Mouse (Mus musculus): ENCODE measurements at regions not wholly inside any gene's neighbourhood (a gene's known extent, or its start where the extent isn't known, plus 50 kb on each side); places are given as distances from the start of the nearest gene placed in this dataset.

- Histone ChIP-seq H3K4me3 (ENCODE audit: low read depth, low read length) (no peak overlapping the region), H3K9ac (ENCODE audit: low read depth, low read length) (no peak overlapping the region), H3K4me1 (ENCODE audit: control insufficient read depth, insufficient read depth, low read length) (peaks cover 4% of the 10 kb centered on the region), H3K27me3 (ENCODE audit: control insufficient read depth, insufficient read depth, low read depth, low read length) (no peaks in the 10 kb centered on the region), H3K27ac (ENCODE audit: low read length) (no peak overlapping the region), H3K9me3 (replicated peaks; ENCODE audit: control insufficient read depth, low read length, poor library complexity, severe bottlenecking) (no peaks in the 10 kb centered on the region), H3K4me2 (ENCODE audit: low read length) (no peak overlapping the region), H3K36me3 (ENCODE audit: control insufficient read depth, insufficient read depth, low read length) (no peaks in the 10 kb centered on the region)
- WGBS, result 60% methylated on average over 5 of the region's 5 CpGs
- no peak for ATAC-seq
Measured at GRCm38 (mm10) chr12:107811231-107811630, 192.2 kb downstream of the Bcl11b start.

DNA sequence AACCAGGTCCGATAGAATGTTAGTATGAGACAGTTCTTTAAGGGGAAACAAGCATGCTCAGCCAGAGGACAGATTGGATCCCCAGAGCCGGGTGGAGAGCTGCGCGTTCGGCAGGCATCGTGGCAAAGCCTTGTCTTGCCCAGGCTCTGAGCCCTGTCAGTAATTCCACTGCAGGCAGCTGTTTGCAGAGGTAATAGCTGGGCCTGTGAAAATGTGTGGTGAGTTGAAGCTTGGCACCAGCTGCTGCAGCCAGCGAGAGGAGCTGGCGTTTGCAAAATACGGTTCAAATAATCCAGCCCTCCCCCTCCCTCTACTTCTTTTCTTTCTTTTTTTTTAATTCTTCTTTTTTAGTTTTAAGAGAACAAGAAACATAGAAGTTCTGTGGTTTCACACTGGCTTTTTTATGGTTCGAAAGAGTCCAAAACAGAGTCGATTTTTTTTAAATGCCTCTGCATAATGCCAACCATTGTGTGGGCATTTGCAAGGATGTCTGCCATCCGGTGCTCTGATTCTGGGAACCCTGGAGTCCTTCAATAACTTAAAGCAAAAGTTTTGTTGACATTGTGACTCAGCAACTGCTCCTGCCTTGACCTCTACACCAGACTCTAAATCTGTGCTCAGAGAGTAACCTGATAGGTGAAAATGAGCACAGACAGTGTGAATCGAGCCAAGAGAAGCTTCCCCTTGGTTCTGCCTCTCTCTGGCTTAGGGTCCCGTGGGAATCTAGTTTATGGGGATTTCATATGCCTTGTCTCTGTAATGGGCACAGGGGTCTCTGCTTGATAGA lies 190.7 kb downstream of the Bcl11b start:
- H3K9me3 ChIP-seq (replicated peaks; ENCODE audit: control insufficient read depth, low read length, poor library complexity, severe bottlenecking), result no peaks in the 10 kb centered on the region
- H3K27me3 ChIP-seq (ENCODE audit: control insufficient read depth, insufficient read depth, low read depth, low read length), result no peaks in the 10 kb centered on the region
- peaks cover 4% of the 10 kb centered on the region for H3K4me1 ChIP-seq (ENCODE audit: control insufficient read depth, insufficient read depth, low read length)
- no peak for ATAC-seq
- WGBS, result 62% methylated on average over 14 of the region's 14 CpGs
- no peak overlapping the region for H3K9ac ChIP-seq (ENCODE audit: low read depth, low read length)
- no peak overlapping the region for H3K4me2 ChIP-seq (ENCODE audit: low read length)
- no peak overlapping the region for H3K27ac ChIP-seq (ENCODE audit: low read length)
- no peak overlapping the region for H3K4me3 ChIP-seq (ENCODE audit: low read depth, low read length)
- H3K36me3 ChIP-seq (ENCODE audit: control insufficient read depth, insufficient read depth, low read length), result no peaks in the 10 kb centered on the region

- 90% methylated on average over 7 of the region's 7 CpGs for WGBS
- Histone ChIP-seq H3K27ac (ENCODE audit: low read length) (no peak overlapping the region), H3K9ac (ENCODE audit: low read depth, low read length) (no peak overlapping the region), H3K36me3 (ENCODE audit: control insufficient read depth, insufficient read depth, low read length) (no peaks in the 10 kb centered on the region), H3K4me1 (ENCODE audit: control insufficient read depth, insufficient read depth, low read length) (no peaks in the 10 kb centered on the region), H3K4me3 (ENCODE audit: low read depth, low read length) (no peak overlapping the region), H3K9me3 (replicated peaks; ENCODE audit: control insufficient read depth, low read length, poor library complexity, severe bottlenecking) (no peaks in the 10 kb centered on the region), H3K4me2 (ENCODE audit: low read length) (no peak overlapping the region), H3K27me3 (ENCODE audit: control insufficient read depth, insufficient read depth, low read depth, low read length) (no peaks in the 10 kb centered on the region)
- no peak for ATAC-seq
Measured at GRCm38 (mm10) chr12:107814926-107815325, 188.5 kb downstream of the Bcl11b start.

- no peak for ATAC-seq
- 87% methylated on average over 5 of the region's 5 CpGs for WGBS
- H3K4me3 ChIP-seq (ENCODE audit: low read depth, low read length), result no peak overlapping the region
Measured at GRCm38 (mm10) chr12:107823768-107824394, 179.5 kb downstream of the Bcl11b start.

GRCm38 (mm10) chr12:107825921-107826320 lies 177.5 kb downstream of the Bcl11b start:
- H3K27ac ChIP-seq (ENCODE audit: low read length), result no peak overlapping the region
- no peak overlapping the region for H3K9ac ChIP-seq (ENCODE audit: low read depth, low read length)
- 91% methylated on average over 4 of the region's 4 CpGs for WGBS
- no peaks in the 10 kb centered on the region for H3K4me1 ChIP-seq (ENCODE audit: control insufficient read depth, insufficient read depth, low read length)
- H3K9me3 ChIP-seq (replicated peaks; ENCODE audit: control insufficient read depth, low read length, poor library complexity, severe bottlenecking), result no peaks in the 10 kb centered on the region
- H3K27me3 ChIP-seq (ENCODE audit: control insufficient read depth, insufficient read depth, low read depth, low read length), result no peaks in the 10 kb centered on the region
- H3K4me2 ChIP-seq (ENCODE audit: low read length), result no peak overlapping the region
- no peaks in the 10 kb centered on the region for H3K36me3 ChIP-seq (ENCODE audit: control insufficient read depth, insufficient read depth, low read length)
- H3K4me3 ChIP-seq (ENCODE audit: low read depth, low read length), result no peak overlapping the region
- no peak for ATAC-seq

More at GRCm38 (mm10) chr12:107823768-107824394, 179.5 kb downstream of the Bcl11b start:
- Histone ChIP-seq H3K27ac (ENCODE audit: low read length) (no peak overlapping the region), H3K4me1 (ENCODE audit: control insufficient read depth, insufficient read depth, low read length) (no peaks in the 10 kb centered on the region), H3K9ac (ENCODE audit: low read depth, low read length) (no peak overlapping the region), H3K9me3 (replicated peaks; ENCODE audit: control insufficient read depth, low read length, poor library complexity, severe bottlenecking) (no peaks in the 10 kb centered on the region), H3K4me2 (ENCODE audit: low read length) (no peak overlapping the region), H3K27me3 (ENCODE audit: control insufficient read depth, insufficient read depth, low read depth, low read length) (no peaks in the 10 kb centered on the region), H3K36me3 (ENCODE audit: control insufficient read depth, insufficient read depth, low read length) (no peaks in the 10 kb centered on the region)

GRCm38 (mm10) chr12:107831400-107832128 lies 171.8 kb downstream of the Bcl11b start:
- H3K27ac ChIP-seq (ENCODE audit: low read length), result no peak overlapping the region
- 42% methylated on average over 13 of the region's 13 CpGs for WGBS
- no peak overlapping the region for H3K4me2 ChIP-seq (ENCODE audit: low read length)
- H3K9me3 ChIP-seq (replicated peaks; ENCODE audit: control insufficient read depth, low read length, poor library complexity, severe bottlenecking), result no peaks in the 10 kb centered on the region
- ATAC-seq, result no peak
- H3K27me3 ChIP-seq (ENCODE audit: control insufficient read depth, insufficient read depth, low read depth, low read length), result no peaks in the 10 kb centered on the region
- H3K36me3 ChIP-seq (ENCODE audit: control insufficient read depth, insufficient read depth, low read length), result no peaks in the 10 kb centered on the region
- no peak overlapping the region for H3K9ac ChIP-seq (ENCODE audit: low read depth, low read length)
- H3K4me3 ChIP-seq (ENCODE audit: low read depth, low read length), result no peak overlapping the region
- H3K4me1 ChIP-seq (ENCODE audit: control insufficient read depth, insufficient read depth, low read length), result no peaks in the 10 kb centered on the region

- Histone ChIP-seq H3K27ac (ENCODE audit: low read length) (no peak overlapping the region), H3K27me3 (ENCODE audit: control insufficient read depth, insufficient read depth, low read depth, low read length) (no peaks in the 10 kb centered on the region), H3K4me1 (ENCODE audit: control insufficient read depth, insufficient read depth, low read length) (no peaks in the 10 kb centered on the region), H3K4me2 (ENCODE audit: low read length) (no peak overlapping the region), H3K36me3 (ENCODE audit: control insufficient read depth, insufficient read depth, low read length) (no peaks in the 10 kb centered on the region), H3K9ac (ENCODE audit: low read depth, low read length) (no peak overlapping the region), H3K4me3 (ENCODE audit: low read depth, low read length) (no peak overlapping the region), H3K9me3 (replicated peaks; ENCODE audit: control insufficient read depth, low read length, poor library complexity, severe bottlenecking) (no peaks in the 10 kb centered on the region)
- ATAC-seq, result no peak
- 97% methylated on average over 8 of the region's 8 CpGs for WGBS
Measured at GRCm38 (mm10) chr12:107833001-107833400, 170.4 kb downstream of the Bcl11b start.

DNA sequence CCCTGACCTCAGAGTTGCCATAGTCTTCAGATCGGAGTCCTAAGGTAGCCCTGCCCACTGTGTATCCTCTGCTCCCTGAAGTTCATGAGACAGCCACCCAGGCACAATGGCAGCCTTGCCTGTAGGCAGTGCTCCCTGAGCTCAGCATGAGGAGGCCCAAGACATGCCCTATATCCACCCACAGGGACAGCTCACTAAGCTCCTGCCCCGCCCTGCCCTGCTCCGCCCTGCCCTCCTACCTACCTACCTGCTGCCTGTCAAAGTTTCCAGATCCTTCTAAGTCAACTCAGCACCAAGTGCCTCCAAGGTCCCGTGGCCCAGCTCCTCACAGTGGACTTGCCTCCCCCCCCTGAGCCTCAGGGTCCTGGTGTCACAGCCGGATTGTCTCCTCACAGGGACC lies 168.9 kb downstream of the Bcl11b start:
- no peak overlapping the region for H3K9ac ChIP-seq (ENCODE audit: low read depth, low read length)
- H3K27ac ChIP-seq (ENCODE audit: low read length), result no peak overlapping the region
- H3K4me3 ChIP-seq (ENCODE audit: low read depth, low read length), result no peak overlapping the region
- H3K4me1 ChIP-seq (ENCODE audit: control insufficient read depth, insufficient read depth, low read length), result no peaks in the 10 kb centered on the region
- H3K36me3 ChIP-seq (ENCODE audit: control insufficient read depth, insufficient read depth, low read length), result no peaks in the 10 kb centered on the region
- H3K9me3 ChIP-seq (replicated peaks; ENCODE audit: control insufficient read depth, low read length, poor library complexity, severe bottlenecking), result no peaks in the 10 kb centered on the region
- H3K27me3 ChIP-seq (ENCODE audit: control insufficient read depth, insufficient read depth, low read depth, low read length), result no peaks in the 10 kb centered on the region
- ATAC-seq, result no peak
- 90% methylated on average over 5 of the region's 5 CpGs for WGBS
- no peak overlapping the region for H3K4me2 ChIP-seq (ENCODE audit: low read length)

DNA sequence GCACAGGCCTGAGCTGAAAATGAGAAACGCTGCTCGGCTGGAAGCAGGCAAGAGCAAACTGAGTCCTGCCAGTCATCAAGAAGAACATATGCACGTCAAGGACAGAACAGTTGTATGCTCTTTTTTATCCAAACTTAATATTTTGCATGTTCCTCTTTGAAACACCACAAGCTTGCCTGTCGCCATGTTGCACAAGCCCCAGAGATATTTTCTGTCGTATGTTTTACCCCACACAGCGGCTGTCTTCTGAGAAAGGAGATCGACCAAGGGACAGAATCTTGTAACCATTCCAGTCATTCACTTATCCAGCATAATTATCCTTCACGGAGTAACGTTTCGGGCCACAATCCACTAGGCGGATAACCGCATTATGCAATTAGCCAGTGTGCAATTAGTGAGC lies 165.7 kb downstream of the Bcl11b start:
- H3K4me2 ChIP-seq (ENCODE audit: low read length), result no peak overlapping the region
- no peak overlapping the region for H3K27ac ChIP-seq (ENCODE audit: low read length)
- H3K36me3 ChIP-seq (ENCODE audit: control insufficient read depth, insufficient read depth, low read length), result no peaks in the 10 kb centered on the region
- no peaks in the 10 kb centered on the region for H3K27me3 ChIP-seq (ENCODE audit: control insufficient read depth, insufficient read depth, low read depth, low read length)
- no peak overlapping the region for H3K4me3 ChIP-seq (ENCODE audit: low read depth, low read length)
- H3K4me1 ChIP-seq (ENCODE audit: control insufficient read depth, insufficient read depth, low read length), result no peaks in the 10 kb centered on the region
- no peak for ATAC-seq
- 96% methylated on average over 12 of the region's 12 CpGs for WGBS
- no peaks in the 10 kb centered on the region for H3K9me3 ChIP-seq (replicated peaks; ENCODE audit: control insufficient read depth, low read length, poor library complexity, severe bottlenecking)
- no peak overlapping the region for H3K9ac ChIP-seq (ENCODE audit: low read depth, low read length)

Measured in midbrain, embryonic 16.5 days (tissue).